Mouse (Mus musculus) left cerebral cortex, postnatal 36 days (tissue): ENCODE results near the gene Epp13. TPM values are rescaled to one million over a fixed set of nuclear protein-coding genes. Genes with fewer than 3 reads are reported as not detected.
A peak's percentile ranks its signal among the peaks of the same experiment; 100 is the strongest.
"Not testable (repeated sequence)": the region's sequence is repeated elsewhere in the genome, so short reads cannot be mapped to it uniquely, and the experiment has no call there.

ENCODE experiments used
- DNase-seq, 2 experiments: peaks; one replicate each; pipeline ENCODE4 v3.0.0; 2021 to 2022; ENCODE audit warnings: low spot score in 2 of 2, mixed read lengths in 1 of 2
- intact Hi-C: fragments of 180-260 bp; cut with DNase I; formaldehyde crosslinking; loops from one replicate; pipeline ENCODE4 v1.15.1; 2025
- total RNA-seq, 2 experiments: library from RNA; stranded (reverse); gene quantifications; 2 replicates each; pipeline ENCODE4 v1.2.3; 2021

Epp13 gene
- total RNA-seq: not detected

- no peak for DNase-seq
- intact Hi-C loops: no loop called here
These were observed at the start of gene Epp13 for GRCm38 (mm10) chr7:6252410-6252809. Epp13 (plus strand) TSS chr7:6252710.

GRCm38 (mm10) chr7:6204200-6204599 lies 48.3 kb upstream of the Epp13 start:
- DNase-seq: no peak
- intact Hi-C loops: no loop called here

GRCm38 (mm10) chr7:6213144-6213543 lies 39.4 kb upstream of the Epp13 start:
- DNase-seq: no peak
- intact Hi-C loops: no loop called here

- DNase-seq, intact Hi-C loops: not testable (repeated sequence)
These were observed 37.8 kb upstream of the Epp13 start for GRCm38 (mm10) chr7:6214691-6215090.

GRCm38 (mm10) chr7:6220147-6220546 lies 32.4 kb upstream of the Epp13 start:
- DNase-seq: no peak
- intact Hi-C loops: no loop called here

GRCm38 (mm10) chr7:6221978-6222377 lies 30.5 kb upstream of the Epp13 start, which contains the start of gene Zscan5b:
Zscan5b (plus strand) TSS chr7:6222278.
- intact Hi-C loops: no loop called here
- DNase-seq: no peak

GRCm38 (mm10) chr7:6228491-6228890 lies 24.0 kb upstream of the Epp13 start:
- intact Hi-C loops, DNase-seq: not testable (repeated sequence)

- intact Hi-C loops: loop anchor here (2.0 kb wide), 1 partner anchor 43 kb away; no protein-coding TSS in a partner anchor
- DNase-seq: no peak
These were observed 12.7 kb upstream of the Epp13 start for GRCm38 (mm10) chr7:6239787-6240186.

- intact Hi-C loops: loop anchor here (2.0 kb wide), 1 partner anchor 42 kb away; no protein-coding TSS in a partner anchor
- DNase-seq: not testable (repeated sequence)
These were observed 11.6 kb upstream of the Epp13 start for GRCm38 (mm10) chr7:6240841-6241425.

GRCm38 (mm10) chr7:6244361-6245292 lies 7.9 kb upstream of the Epp13 start:
- intact Hi-C loops: no loop called here
- no peak for DNase-seq

GRCm38 (mm10) chr7:6254451-6254850 lies 1.9 kb downstream of the Epp13 start:
- intact Hi-C loops: no loop called here
- DNase-seq: no peak

GRCm38 (mm10) chr7:6257386-6257785 lies 4.9 kb downstream of the Epp13 start:
- intact Hi-C loops: no loop called here

GRCm38 (mm10) chr7:6258232-6259220 lies 6.0 kb downstream of the Epp13 start:
- no peak for DNase-seq

More at GRCm38 (mm10) chr7:6257386-6257785, 4.9 kb downstream of the Epp13 start:
- no peak for DNase-seq

GRCm38 (mm10) chr7:6260004-6260403 lies 7.5 kb downstream of the Epp13 start:
- intact Hi-C loops, DNase-seq: not testable (repeated sequence)

More at GRCm38 (mm10) chr7:6258232-6259220, 6.0 kb downstream of the Epp13 start:
- intact Hi-C loops: no loop called here

- no peak for DNase-seq
- intact Hi-C loops: no loop called here
These were observed 9.6 kb downstream of the Epp13 start for GRCm38 (mm10) chr7:6262120-6262519.

- intact Hi-C loops: no loop called here
- DNase-seq: no peak
These were observed 10.5 kb downstream of the Epp13 start for GRCm38 (mm10) chr7:6262984-6263383.

GRCm38 (mm10) chr7:6265695-6266094 lies 13.2 kb downstream of the Epp13 start:
- DNase-seq: no peak
- intact Hi-C loops: no loop called here

- DNase-seq: no peak
- intact Hi-C loops: no loop called here
These were observed 25.4 kb downstream of the Epp13 start for GRCm38 (mm10) chr7:6277906-6278305.

GRCm38 (mm10) chr7:6282749-6283148 lies 30.2 kb downstream of the Epp13 start:
- DNase-seq: peak; percentile 40 to 55
- intact Hi-C loops: loop anchor here (2.0 to 10.0 kb wide), 4 partner anchors 42 to 1016 kb away; partner anchors contain the start of gene Zfp444
